Mouse (Mus musculus) spleen, adult 2 months (tissue): ENCODE measurements around the gene Snx20. TPM values are rescaled to one million over a fixed set of nuclear protein-coding genes. Genes with fewer than 3 reads are reported as not detected.
"Not testable (repeated sequence)": the region's sequence is repeated elsewhere in the genome, so short reads cannot be mapped to it uniquely, and the experiment has no call there.

ENCODE experiments used
- DNase-seq, 2 experiments: peaks; one replicate each; pipeline versions ENCODE4 v3.0.0 to v3.0.0-alpha.2; 2012 to 2021; ENCODE audit warnings: low spot score in 2 of 2, low read depth in 1 of 2
- H3K27ac ChIP-seq: fragments of 200-500 bp; 2 replicates; pipeline ENCODE4 v1.5.1; 2012; ENCODE audit warnings: low read length, inconsistent platforms; ENCODE audit not compliant: insufficient read depth
- H3K27me3 ChIP-seq: fragments of 200-500 bp; 2 replicates; pipeline ENCODE4 v1.6.1; 2012; ENCODE audit warnings: mild to moderate bottlenecking, moderate library complexity, low read length, inconsistent platforms; ENCODE audit not compliant: control insufficient read depth, insufficient read depth
- H3K36me3 ChIP-seq: fragments of 200-500 bp; 2 replicates; pipeline ENCODE4 v1.6.1; 2012; ENCODE audit warnings: mild to moderate bottlenecking, low read length, inconsistent platforms; ENCODE audit not compliant: control insufficient read depth, insufficient read depth
- H3K4me1 ChIP-seq: fragments of 200-500 bp; 2 replicates; pipeline ENCODE4 v1.6.1; 2011; ENCODE audit warnings: inconsistent platforms; ENCODE audit not compliant: control insufficient read depth, insufficient read depth, insufficient read length
- H3K4me3 ChIP-seq: fragments of 200-500 bp; 2 replicates; pipeline ENCODE4 v1.5.1; 2011; ENCODE audit warnings: mild to moderate bottlenecking, inconsistent platforms; ENCODE audit not compliant: insufficient read depth, insufficient read length; ENCODE audit errors: extremely low read depth
- CTCF ChIP-seq: fragments of 200-500 bp; IDR thresholded peaks from 2 replicates; pipeline ENCODE4 v1.5.1; 2011; ENCODE audit warnings: mild to moderate bottlenecking, inconsistent platforms; ENCODE audit not compliant: insufficient read depth, insufficient read length, insufficient replicate concordance; ENCODE audit errors: extremely low read depth
- POLR2A ChIP-seq: fragments of 200-500 bp; IDR thresholded peaks from 2 replicates; pipeline ENCODE4 v1.6.1; 2011; ENCODE audit warnings: low read depth, low read length, inconsistent platforms
- WGBS: fragments of 180-500 bp; shearing (Covaris S2); methylation state at CpG from one replicate; pipeline ENCODE4 v1.1.7; 2018; 5-methylcytosine and 5-hydroxymethylcytosine counted together
- polyA plus RNA-seq: library from polyadenylated mRNA; depleted of rRNA; stranded (reverse); fragments of >200 nt; gene quantifications from 2 replicates; pipeline ENCODE4 v1.2.3, GENCODE M21; 2012

Gene Snx20
- polyA plus RNA-seq, 1 experiment, result 63.8 TPM

GRCm38 (mm10) chr8:88662401-88662821 is 26.5 kb upstream of the Snx20 start:
- 40% methylated on average over 6 of the region's 6 CpGs for WGBS
- Histone ChIP-seq H3K27me3 (no peaks in the 10 kb centered on the region), H3K36me3 (no peaks in the 10 kb centered on the region), H3K4me3 (no peak overlapping the region), H3K27ac (peak overlapping the region; percentile 73), H3K4me1 (peaks cover 18% of the 10 kb centered on the region)
- TF ChIP-seq POLR2A, result no peak
- TF ChIP-seq CTCF, result no peak
- peak; percentile 64 to 81 for DNase-seq

- WGBS, result 76% methylated on average over 3 of the region's 3 CpGs
- H3K36me3 ChIP-seq, result no peaks in the 10 kb centered on the region
- no peak for DNase-seq
- peaks cover 6% of the 10 kb centered on the region; the same call in 1 of the 2 replicates for H3K4me1 ChIP-seq
- no peak for TF ChIP-seq POLR2A
- no peak for TF ChIP-seq CTCF
- no peak overlapping the region for H3K4me3 ChIP-seq
- no peak overlapping the region for H3K27ac ChIP-seq
- H3K27me3 ChIP-seq, result no peaks in the 10 kb centered on the region
These were observed 23.9 kb upstream of the Snx20 start for GRCm38 (mm10) chr8:88659873-88660272.

DNA sequence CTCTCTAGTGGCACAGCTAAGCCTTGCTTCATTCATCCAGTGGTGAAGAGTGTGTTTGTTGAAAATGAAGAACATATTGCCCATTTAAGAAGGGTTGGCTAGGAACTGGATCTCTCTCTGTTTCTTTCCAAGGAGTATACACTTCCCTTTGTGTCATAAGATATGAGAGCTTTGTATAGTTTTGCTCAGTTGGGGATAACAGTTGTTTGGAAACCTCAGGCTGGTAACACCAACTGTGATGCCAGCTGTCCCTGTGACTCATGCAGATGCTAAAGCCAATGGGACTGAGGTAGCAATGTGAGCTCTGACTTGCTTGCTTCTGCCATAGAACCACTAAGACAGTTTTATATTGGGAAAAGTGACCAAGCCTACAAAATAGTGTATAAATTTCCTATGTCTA is 19.4 kb upstream of the Snx20 start:
- no peaks in the 10 kb centered on the region for H3K36me3 ChIP-seq
- peaks cover 22% of the 10 kb centered on the region; the same call in 1 of the 2 replicates for H3K4me1 ChIP-seq
- no peaks in the 10 kb centered on the region for H3K27me3 ChIP-seq
- no peak overlapping the region for H3K27ac ChIP-seq
- H3K4me3 ChIP-seq, result no peak overlapping the region
- no peak for TF ChIP-seq POLR2A
- no peak for TF ChIP-seq CTCF
- no peak for DNase-seq

GRCm38 (mm10) chr8:88651122-88651521 is 15.2 kb upstream of the Snx20 start:
- WGBS, result 22% methylated on average over 4 of the region's 4 CpGs
- not testable (repeated sequence) for H3K36me3 ChIP-seq, H3K27me3 ChIP-seq, DNase-seq, H3K4me3 ChIP-seq
- Histone ChIP-seq H3K4me1 (peaks cover 47% of the 10 kb centered on the region), H3K27ac (peak overlapping the region; percentile 45; the same call in 1 of the 2 replicates)

GRCm38 (mm10) chr8:88650016-88650708 is 14.2 kb upstream of the Snx20 start:
- Histone ChIP-seq H3K27ac (no peak overlapping the region), H3K36me3 (no peaks in the 10 kb centered on the region), H3K4me1 (peaks cover 47% of the 10 kb centered on the region), H3K27me3 (no peaks in the 10 kb centered on the region), H3K4me3 (no peak overlapping the region)
- TF ChIP-seq CTCF (no peak), POLR2A (no peak)
- DNase-seq, result no peak
- WGBS, result 57% methylated on average over 6 of the region's 6 CpGs

DNA sequence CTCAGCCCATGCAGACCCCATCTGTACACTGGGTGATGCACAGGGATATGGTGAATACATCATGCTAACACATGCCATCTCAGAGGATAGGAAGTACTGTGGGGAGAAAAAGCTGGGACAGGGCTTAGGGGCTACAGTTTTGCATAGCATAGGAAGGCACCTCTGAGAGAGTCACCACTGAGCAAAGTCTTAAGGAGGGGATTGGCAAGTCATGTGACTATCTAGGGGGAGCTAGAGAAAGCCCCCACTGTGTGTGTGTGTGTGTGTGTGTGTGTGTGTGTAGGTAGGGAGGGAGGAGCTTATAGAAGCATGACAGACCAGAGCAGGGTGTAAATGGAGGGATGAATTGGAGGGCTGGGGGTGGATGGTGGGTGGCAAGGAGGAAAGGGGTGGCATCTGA is 12.4 kb upstream of the Snx20 start:
- no peak for DNase-seq
- no peak overlapping the region for H3K4me3 ChIP-seq
- H3K27me3 ChIP-seq, result no peaks in the 10 kb centered on the region
- no peaks in the 10 kb centered on the region for H3K36me3 ChIP-seq
- peaks cover 46% of the 10 kb centered on the region for H3K4me1 ChIP-seq
- TF ChIP-seq POLR2A (no peak), CTCF (no peak)
- no peak overlapping the region for H3K27ac ChIP-seq

GRCm38 (mm10) chr8:88646837-88647778 is 11.2 kb upstream of the Snx20 start, which contains the start of gene Nod2:
TSS of gene Nod2 (plus strand) at chr8:88647315.
- no peaks in the 10 kb centered on the region for H3K36me3 ChIP-seq
- H3K27ac ChIP-seq, result no peak within 1 kb of the TSS; the same call in 1 of the 2 replicates
- TF ChIP-seq CTCF (no peak), POLR2A (no peak)
- peaks cover 41% of the 10 kb centered on the region for H3K4me1 ChIP-seq
- no peaks in the 10 kb centered on the region for H3K27me3 ChIP-seq
- 15% methylated on average over 33 of the region's 33 CpGs for WGBS
- peak in 1 of 2 experiments; percentile 79 for DNase-seq
- peak within 1 kb of the TSS; percentile 39; the same call in 1 of the 2 replicates for H3K4me3 ChIP-seq
